Mouse (Mus musculus) brain, adult 10 weeks (tissue): ENCODE data around the gene Cep104. TPM values are rescaled to one million over a fixed set of nuclear protein-coding genes. Genes with fewer than 3 reads are reported as not detected.

Experiments used
- polyA plus RNA-seq: library from polyadenylated mRNA; stranded (reverse); fragments of 350-450 nt; fragmentation: Illumina TruSeq; extraction: RNeasy Lipid Tissue Mini Kit (QIAGEN cat#74804); gene quantifications from one replicate; pipeline ENCODE4 v1.2.3, GENCODE M21; 2015; ENCODE audit warnings: low read depth, low replicate concordance

Cep104 gene
- 19.4 TPM for polyA plus RNA-seq

DNA sequence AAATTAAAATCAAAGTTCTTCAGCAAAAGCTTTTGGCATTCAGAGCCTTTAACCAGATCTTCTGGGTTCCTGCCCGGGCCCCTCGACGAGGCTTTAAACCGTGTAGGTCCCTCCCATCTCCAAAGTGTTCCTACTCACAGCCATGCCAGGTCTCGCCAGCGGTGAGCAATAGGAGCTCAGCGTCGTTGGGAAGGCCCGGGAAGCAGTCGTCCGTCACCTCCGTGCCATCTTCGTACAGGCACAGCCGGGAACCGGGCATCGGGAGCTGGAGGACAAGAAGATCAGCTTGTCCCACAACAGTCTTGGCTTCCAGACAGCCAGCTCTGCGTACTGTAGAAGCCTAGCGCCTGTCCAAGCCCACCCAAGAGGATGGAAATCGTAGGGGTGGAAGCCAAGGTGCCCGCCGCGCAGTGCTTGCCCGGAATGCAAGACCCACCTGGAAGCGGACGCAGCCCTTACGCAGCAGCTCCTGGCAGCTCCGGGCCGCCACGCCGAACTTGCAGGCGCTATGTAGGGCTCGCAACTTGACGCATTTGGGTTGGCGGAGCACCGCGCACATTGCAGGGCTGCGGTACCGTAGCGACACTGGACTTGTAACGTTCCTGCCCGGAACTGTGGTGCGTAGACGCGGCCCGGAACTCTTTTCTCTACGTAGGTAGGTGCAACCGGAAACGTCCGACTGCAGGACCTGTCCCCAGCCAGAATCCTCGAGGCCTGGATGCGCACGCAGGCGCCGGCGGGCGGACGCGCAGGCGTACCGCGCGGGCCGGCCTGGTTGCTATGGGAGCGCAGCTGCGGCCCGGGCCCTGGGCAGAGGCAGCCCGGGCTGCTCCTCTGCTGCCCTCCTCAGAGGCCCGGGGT, at the start of gene Cep104, which contains the start of gene Dffb:
Cep104 (plus strand) TSS at position 764 of the 861 bp plus-strand sequence.
Dffb (minus strand) TSS at position 696 of the 861 bp plus-strand sequence.

DNA sequence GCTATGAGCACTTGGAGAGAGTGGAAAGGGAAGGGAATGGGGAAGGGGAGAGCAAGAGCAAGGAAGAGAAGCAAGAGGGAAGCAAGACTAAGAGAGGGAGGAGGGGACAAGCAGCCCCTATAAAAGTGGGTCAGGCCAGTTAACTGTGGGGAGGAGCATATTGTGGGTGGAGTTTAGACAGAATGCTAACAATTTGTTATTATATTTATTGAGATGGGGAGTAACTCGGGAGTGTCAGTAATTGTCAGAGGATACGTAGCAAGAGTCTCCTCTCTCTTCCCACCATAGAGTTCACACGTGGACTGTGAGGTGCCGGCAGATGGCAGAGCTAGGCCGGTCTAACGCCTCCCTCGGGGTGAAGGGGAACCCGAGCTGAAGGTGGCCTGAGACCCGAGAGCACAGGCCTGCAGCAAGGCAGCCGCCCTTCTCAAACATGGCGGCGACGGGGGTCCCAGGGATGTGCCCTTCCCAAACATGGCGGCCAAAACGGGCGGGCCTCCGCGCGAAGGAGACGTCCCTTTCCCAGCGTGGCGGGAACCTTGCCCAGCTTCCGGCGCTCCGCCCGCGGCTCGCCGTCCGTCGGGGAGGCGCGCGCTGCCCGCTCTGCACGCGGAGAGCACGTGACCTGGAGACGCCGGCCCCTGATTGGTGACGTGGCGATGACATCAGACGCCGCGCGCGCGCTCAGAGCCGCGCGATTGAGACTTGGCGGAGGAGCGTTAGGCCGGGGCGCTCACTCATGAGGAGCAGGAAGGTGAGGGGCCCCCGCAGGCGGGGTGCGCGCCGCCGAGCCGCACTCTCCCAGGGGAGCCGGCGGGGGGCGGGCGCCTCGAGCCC, 18.2 kb upstream of the Cep104 start, which contains the start of gene A430005L14Rik:
A430005L14Rik (plus strand) TSS at position 669 of the 837 bp plus-strand sequence.

DNA sequence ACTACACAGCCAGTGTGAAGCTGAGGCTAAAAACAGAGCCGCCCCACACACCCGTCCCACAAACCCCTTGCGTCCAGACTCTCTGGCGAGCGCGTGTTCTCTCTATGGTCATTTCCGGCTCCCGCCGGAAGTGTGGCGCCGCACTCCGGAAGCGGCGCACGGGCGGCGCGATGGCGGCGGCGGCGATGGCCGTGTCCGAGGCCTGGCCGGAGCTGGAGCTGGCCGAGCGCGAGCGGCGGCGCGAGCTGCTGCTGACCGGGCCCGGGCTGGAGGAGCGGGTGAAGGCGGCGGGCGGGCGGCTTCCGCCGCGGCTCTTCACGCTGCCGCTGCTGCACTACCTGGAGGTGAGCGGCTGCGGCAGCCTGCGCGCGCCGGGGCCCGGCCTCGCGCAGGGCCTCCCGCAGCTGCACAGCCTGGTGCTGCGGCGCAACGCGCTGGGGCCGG, 36.7 kb downstream of the Cep104 start, which contains the start of gene Lrrc47:
Lrrc47 (plus strand) TSS at position 86 of the 444 bp plus-strand sequence.

DNA sequence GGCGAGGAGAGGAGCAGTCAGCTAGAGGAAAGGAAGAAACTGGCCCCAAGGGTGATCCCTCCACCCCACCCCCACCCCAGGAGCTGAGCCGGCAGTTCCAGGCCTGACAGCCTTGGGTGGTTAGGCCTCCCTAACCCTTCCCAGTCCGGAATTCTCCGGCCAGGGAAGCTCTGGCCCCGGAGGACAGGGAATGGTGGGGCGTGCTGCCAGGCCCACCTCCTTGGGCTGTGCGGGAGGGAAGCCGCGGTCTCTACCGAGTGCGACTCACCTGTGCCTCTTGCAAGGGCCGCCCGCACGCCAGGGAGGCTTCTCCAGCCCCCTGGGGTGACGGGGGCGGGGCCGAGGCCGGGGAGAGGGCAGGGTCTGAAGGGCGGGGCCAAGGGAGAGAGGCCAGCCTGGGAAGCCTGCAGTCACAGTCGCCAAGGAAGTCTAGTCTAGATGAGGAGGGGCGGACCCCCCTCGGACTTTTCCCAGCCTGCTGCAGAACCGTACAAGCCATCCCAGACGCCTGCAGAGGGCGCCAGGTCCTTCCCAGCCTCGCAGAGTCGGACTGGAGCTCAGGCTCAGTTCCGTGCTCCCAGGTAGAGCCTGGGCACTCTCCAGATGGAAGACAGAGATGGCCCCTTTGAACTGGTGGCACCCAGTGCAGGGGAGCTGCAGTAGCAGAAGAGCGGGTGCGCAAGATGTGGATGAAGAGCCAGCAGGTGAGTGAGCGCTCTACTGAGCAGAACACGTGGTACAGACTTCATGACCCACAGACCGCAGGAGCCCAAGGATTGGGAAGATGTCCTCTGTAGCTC, 50.8 kb downstream of the Cep104 start, which contains the start of gene Smim1:
Smim1 (minus strand) TSS at position 590 of the 800 bp plus-strand sequence.

DNA sequence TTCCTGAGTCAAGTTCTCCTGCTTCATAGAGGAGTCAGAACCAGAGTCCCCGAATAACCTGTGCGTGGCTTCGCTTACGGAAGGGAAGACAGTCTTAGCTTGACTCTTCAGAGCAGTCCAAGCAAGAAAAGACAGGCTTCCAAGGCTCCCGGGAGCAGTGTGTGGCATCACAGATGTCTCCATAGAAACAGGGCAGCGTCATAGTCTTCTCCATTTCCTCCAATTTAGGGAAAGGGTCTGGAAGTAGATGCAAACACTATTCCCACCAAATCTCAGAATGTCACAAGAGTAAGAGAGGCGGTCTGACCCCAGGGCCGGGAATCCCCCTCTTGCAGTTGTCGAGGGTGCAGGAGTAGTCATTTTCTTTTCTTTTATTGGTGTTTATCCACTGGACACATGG, 67.6 kb downstream of the Cep104 start, which contains the start of gene Ccdc27:
Ccdc27 (minus strand) TSS at position 101 of the 400 bp plus-strand sequence.

Other genes starting within 250 kb of the Cep104 start
- 38.3 TPM for gene A430005L14Rik, start 18.0 kb upstream of the Cep104 start, polyA plus RNA-seq
- gene Dffb, start 68 bp upstream of the Cep104 start, polyA plus RNA-seq, result 13.8 TPM
- 30.7 TPM for gene Lrrc47, start 36.5 kb downstream of the Cep104 start, polyA plus RNA-seq
- 23.3 TPM for gene Smim1, start 51.0 kb downstream of the Cep104 start, polyA plus RNA-seq
- gene Ccdc27, start 67.5 kb downstream of the Cep104 start, polyA plus RNA-seq, result not detected
- 0.73 TPM for gene Trp73, start 165.0 kb downstream of the Cep104 start, polyA plus RNA-seq
- gene Wrap73, start 167.2 kb downstream of the Cep104 start, polyA plus RNA-seq, result 30.0 TPM
- 247 TPM for gene Tprgl, start 185.5 kb downstream of the Cep104 start, polyA plus RNA-seq
- gene Megf6, start 195.5 kb downstream of the Cep104 start, polyA plus RNA-seq, result 1.6 TPM